Mouse (Mus musculus) forebrain, postnatal 0 days (tissue): ENCODE measurements at regions not wholly inside any gene's neighbourhood (a gene's known extent, or its start where the extent isn't known, plus 50 kb on each side); places are given as distances from the start of the nearest gene placed in this dataset.

Experiments
- ATAC-seq: fragments of 200-750 bp; cut with Nextera tagmentation; 2 replicates; pipeline ENCODE4 v1.8.0; 2017; ENCODE audit warnings: mild to moderate bottlenecking, moderate library complexity
- DNase-seq: peaks from one replicate; pipeline ENCODE4 v3.0.0-alpha.2; 2015
- H3K27ac ChIP-seq: fragments of 300-500 bp; sonication (generic); 2 replicates; pipeline ENCODE4 v1.5.1; 2014; ENCODE audit warnings: low read depth, mild to moderate bottlenecking, antibody characterized with exemption, low read length, moderate library complexity, mixed read lengths
- H3K27me3 ChIP-seq: fragments of 300-500 bp; sonication (generic); 2 replicates; pipeline ENCODE4 v1.6.1; 2014; ENCODE audit warnings: mild to moderate bottlenecking, low read length, mixed read lengths; ENCODE audit not compliant: insufficient read depth
- H3K36me3 ChIP-seq: fragments of 300-500 bp; sonication (generic); 2 replicates; pipeline ENCODE4 v1.6.1; 2014; ENCODE audit warnings: mild to moderate bottlenecking, moderate library complexity; ENCODE audit not compliant: insufficient read depth
- H3K4me1 ChIP-seq: fragments of 300-500 bp; sonication (generic); 2 replicates; pipeline ENCODE4 v1.6.1; 2014; ENCODE audit warnings: antibody characterized with exemption; ENCODE audit not compliant: insufficient read depth
- H3K4me2 ChIP-seq: fragments of 300-500 bp; sonication (generic); 2 replicates; pipeline ENCODE4 v1.6.1; 2014; ENCODE audit warnings: low read depth, mild to moderate bottlenecking, moderate library complexity
- H3K4me3 ChIP-seq: fragments of 300-500 bp; sonication (generic); 2 replicates; pipeline ENCODE4 v1.5.1; 2014; ENCODE audit warnings: low read depth, low read length, mixed read lengths
- H3K9ac ChIP-seq: fragments of 300-500 bp; sonication (generic); 2 replicates; pipeline ENCODE4 v1.6.1; 2014; ENCODE audit warnings: mild to moderate bottlenecking
- H3K9me3 ChIP-seq: fragments of 300-500 bp; sonication (generic); 2 replicates; pipeline ENCODE4 v1.6.1; 2016; ENCODE audit warnings: low read length
- CTCF ChIP-seq: sonication (generic); IDR thresholded peaks from 2 replicates; pipeline ENCODE4 v1.5.1; 2016; ENCODE audit warnings: antibody characterized with exemption, control low read depth, low read depth
- WGBS: fragments of 180-500 bp; shearing (Covaris S2); extraction: QIAGEN DNeasy Blood & Tissue Kit; methylation state at CpG from one replicate; pipeline ENCODE4 v1.1.7; 2014; 5-methylcytosine and 5-hydroxymethylcytosine counted together

GRCm38 (mm10) chr1:73826243-73826930 lies 297.9 kb downstream of the Tns1 start:
- no peak overlapping the region for H3K9ac ChIP-seq
- no peaks in the 10 kb centered on the region for H3K36me3 ChIP-seq
- DNase-seq (peak; percentile 94), ATAC-seq (peak; percentile 84)
- no peaks in the 10 kb centered on the region for H3K9me3 ChIP-seq
- no peak overlapping the region for H3K27ac ChIP-seq
- no peaks in the 10 kb centered on the region for H3K4me1 ChIP-seq
- no peak overlapping the region for H3K4me2 ChIP-seq
- peak; percentile 99 for TF ChIP-seq CTCF
- 26% methylated on average over 15 of the region's 15 CpGs for whole genome bisulfite sequencing
- no peaks in the 10 kb centered on the region for H3K27me3 ChIP-seq
- no peak overlapping the region for H3K4me3 ChIP-seq

GRCm38 (mm10) chr1:73824406-73825184 lies 299.7 kb downstream of the Tns1 start:
- no peak overlapping the region for H3K4me3 ChIP-seq
- no peaks in the 10 kb centered on the region for H3K36me3 ChIP-seq
- no peaks in the 10 kb centered on the region for H3K4me1 ChIP-seq
- no peaks in the 10 kb centered on the region for H3K9me3 ChIP-seq
- TF ChIP-seq CTCF: no peak
- 69% methylated on average over 8 of the region's 8 CpGs for WGBS
- H3K27me3 ChIP-seq: no peaks in the 10 kb centered on the region
- ATAC-seq (no peak), DNase-seq (no peak)
- H3K27ac ChIP-seq: no peak overlapping the region
- no peak overlapping the region for H3K4me2 ChIP-seq
- H3K9ac ChIP-seq: no peak overlapping the region

- no peak for DNase-seq
- H3K9me3 ChIP-seq: no peaks in the 10 kb centered on the region
- H3K4me2 ChIP-seq: no peak overlapping the region
- no peaks in the 10 kb centered on the region for H3K36me3 ChIP-seq
- no peak for ATAC-seq
- TF ChIP-seq CTCF: no peak
- no peak overlapping the region for H3K9ac ChIP-seq
- H3K27me3 ChIP-seq: no peaks in the 10 kb centered on the region
- no peak overlapping the region for H3K4me3 ChIP-seq
- 91% methylated on average over 10 of the region's 10 CpGs for WGBS
- no peak overlapping the region for H3K27ac ChIP-seq
- H3K4me1 ChIP-seq: no peaks in the 10 kb centered on the region
Observed at GRCm38 (mm10) chr1:73823726-73824125, 300.5 kb downstream of the Tns1 start.

- Histone ChIP-seq H3K4me1 (no peaks in the 10 kb centered on the region), H3K36me3 (no peaks in the 10 kb centered on the region), H3K27ac (no peak overlapping the region), H3K9me3 (no peaks in the 10 kb centered on the region), H3K9ac (no peak overlapping the region), H3K27me3 (no peaks in the 10 kb centered on the region), H3K4me2 (no peak overlapping the region), H3K4me3 (no peak overlapping the region)
- 79% methylated on average over 6 of the region's 6 CpGs for WGBS
- no peak for TF ChIP-seq CTCF
- DNase-seq (no peak), ATAC-seq (no peak)
Observed at GRCm38 (mm10) chr1:73822616-73823015, 301.6 kb downstream of the Tns1 start.

GRCm38 (mm10) chr1:73820701-73821100 lies 303.5 kb downstream of the Tns1 start:
- no peak overlapping the region for H3K9ac ChIP-seq

GRCm38 (mm10) chr1:73807206-73807605 lies 317.0 kb downstream of the Tns1 start:
- no peaks in the 10 kb centered on the region for H3K4me1 ChIP-seq
- no peaks in the 10 kb centered on the region for H3K36me3 ChIP-seq
- no peak overlapping the region for H3K27ac ChIP-seq
- no peak for DNase-seq
- TF ChIP-seq CTCF: no peak
- 69% methylated on average over 3 of the region's 3 CpGs for WGBS
- H3K4me3 ChIP-seq: no peak overlapping the region
- H3K27me3 ChIP-seq: no peaks in the 10 kb centered on the region
- no peak overlapping the region for H3K4me2 ChIP-seq
- no peak overlapping the region for H3K9ac ChIP-seq
- H3K9me3 ChIP-seq: no peaks in the 10 kb centered on the region
- no peak for ATAC-seq

More at GRCm38 (mm10) chr1:73820701-73821100, 303.5 kb downstream of the Tns1 start:
- no peaks in the 10 kb centered on the region for H3K4me1 ChIP-seq
- H3K4me2 ChIP-seq: no peak overlapping the region
- H3K9me3 ChIP-seq: no peaks in the 10 kb centered on the region
- H3K27me3 ChIP-seq: no peaks in the 10 kb centered on the region
- WGBS: 79% methylated on average over 7 of the region's 7 CpGs
- no peak for TF ChIP-seq CTCF
- DNase-seq: no peak
- H3K27ac ChIP-seq: no peak overlapping the region
- H3K4me3 ChIP-seq: no peak overlapping the region
- H3K36me3 ChIP-seq: no peaks in the 10 kb centered on the region
- ATAC-seq: no peak

GRCm38 (mm10) chr1:73805156-73805555 lies 319.1 kb downstream of the Tns1 start:
- no peak for ATAC-seq
- no peaks in the 10 kb centered on the region for H3K36me3 ChIP-seq
- no peak overlapping the region for H3K9ac ChIP-seq
- no peaks in the 10 kb centered on the region for H3K9me3 ChIP-seq
- no peaks in the 10 kb centered on the region for H3K27me3 ChIP-seq
- no peak overlapping the region for H3K4me2 ChIP-seq
- no peak for TF ChIP-seq CTCF
- WGBS: 86% methylated on average over 9 of the region's 9 CpGs
- H3K4me1 ChIP-seq: no peaks in the 10 kb centered on the region
- no peak for DNase-seq
- no peak overlapping the region for H3K27ac ChIP-seq
- H3K4me3 ChIP-seq: no peak overlapping the region
